Mouse (Mus musculus) spleen, postnatal 4 days (tissue): ENCODE results near the gene 4921539E11Rik.

ENCODE experiments used
- DNase-seq, 2 experiments: peaks; one replicate each; pipeline ENCODE4 v3.0.0; 2022; ENCODE audit warnings: low spot score in 2 of 2

4921539E11Rik gene

GRCm38 (mm10) chr4:103290763-103291162 lies at the start of gene 4921539E11Rik:
TSS of gene 4921539E11Rik (minus strand) at chr4:103290863.
- DNase-seq: no peak

- DNase-seq: no peak
Measured at GRCm38 (mm10) chr4:103335134-103335533, 44.5 kb upstream of the 4921539E11Rik start.

GRCm38 (mm10) chr4:103329348-103329747 lies 38.7 kb upstream of the 4921539E11Rik start:
- no peak for DNase-seq

GRCm38 (mm10) chr4:103326994-103327393 lies 36.3 kb upstream of the 4921539E11Rik start:
- peak in 1 of 2 experiments; percentile 61 for DNase-seq

GRCm38 (mm10) chr4:103324688-103325451 lies 34.2 kb upstream of the 4921539E11Rik start:
- peak in 1 of 2 experiments; percentile 51 for DNase-seq

GRCm38 (mm10) chr4:103321461-103321860 lies 30.8 kb upstream of the 4921539E11Rik start:
- no peak for DNase-seq

GRCm38 (mm10) chr4:103315861-103316260 lies 25.2 kb upstream of the 4921539E11Rik start:
- DNase-seq: no peak

GRCm38 (mm10) chr4:103314526-103314910 lies 23.9 kb upstream of the 4921539E11Rik start:
- no peak for DNase-seq

- DNase-seq: peak; percentile 97 to 99
Measured at GRCm38 (mm10) chr4:103313587-103314525, 23.2 kb upstream of the 4921539E11Rik start, which contains the start of gene Oma1. TSS of gene Oma1 (plus strand) at chr4:103313812.

- DNase-seq: no peak
Measured at GRCm38 (mm10) chr4:103303851-103304250, 13.2 kb upstream of the 4921539E11Rik start.

GRCm38 (mm10) chr4:103299342-103299741 lies 8.7 kb upstream of the 4921539E11Rik start:
- no peak for DNase-seq

GRCm38 (mm10) chr4:103288342-103288741 lies 2.3 kb downstream of the 4921539E11Rik start:
- no peak for DNase-seq

- no peak for DNase-seq
Measured at GRCm38 (mm10) chr4:103273021-103273420, 17.6 kb downstream of the 4921539E11Rik start.

GRCm38 (mm10) chr4:103269336-103269735 lies 21.3 kb downstream of the 4921539E11Rik start:
- no peak for DNase-seq

GRCm38 (mm10) chr4:103265166-103265565 lies 25.5 kb downstream of the 4921539E11Rik start:
- no peak for DNase-seq

- DNase-seq: no peak
Measured at GRCm38 (mm10) chr4:103263812-103264396, 26.8 kb downstream of the 4921539E11Rik start.

GRCm38 (mm10) chr4:103263378-103263777 lies 27.3 kb downstream of the 4921539E11Rik start:
- DNase-seq: no peak

GRCm38 (mm10) chr4:103258817-103259216 lies 31.8 kb downstream of the 4921539E11Rik start:
- DNase-seq: no peak

GRCm38 (mm10) chr4:103253846-103254245 lies 36.8 kb downstream of the 4921539E11Rik start:
- DNase-seq: no peak

GRCm38 (mm10) chr4:103249436-103250085 lies 41.1 kb downstream of the 4921539E11Rik start:
- DNase-seq: no peak

GRCm38 (mm10) chr4:103247813-103248212 lies 42.9 kb downstream of the 4921539E11Rik start:
- no peak for DNase-seq
